Mouse (Mus musculus): ENCODE measurements around the gene Shroom1.

DNA sequence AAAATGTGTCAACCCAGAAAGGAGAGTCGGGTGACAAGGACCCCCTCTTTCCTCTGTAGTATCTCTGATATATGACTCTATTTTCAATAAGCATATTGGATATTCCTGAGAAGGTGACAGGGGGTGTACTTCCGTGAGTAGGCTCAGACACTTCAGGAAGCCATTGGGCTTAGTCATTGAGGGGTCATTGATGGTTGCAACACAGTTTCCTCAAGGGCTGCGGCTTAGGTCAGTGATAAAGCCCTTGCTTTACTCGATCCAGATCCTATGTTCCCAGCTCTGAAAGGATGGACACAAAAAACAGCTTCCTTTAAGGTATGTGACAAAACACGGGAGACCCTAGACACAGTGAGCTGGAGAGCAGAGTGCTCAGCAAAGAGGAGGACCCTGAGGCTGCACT lies 46.7 kb downstream of the Shroom1 start:
- TF ChIP-seq MAX (IDR thresholded peaks at IDR 0.05) = no peak
- TF ChIP-seq CTCF (IDR thresholded peaks at IDR 0.05; ENCODE audit: control insufficient read depth, insufficient read depth, insufficient read length) = no peak
- TF ChIP-seq MYOG (IDR thresholded peaks at IDR 0.05; ENCODE audit: control insufficient read depth, extremely low read depth, insufficient read length) = no peak
- TF ChIP-seq MYOD1 (IDR thresholded peaks at IDR 0.05; ENCODE audit: control insufficient read depth, insufficient read length, low read depth) = no peak
- TF ChIP-seq USF1 (IDR thresholded peaks at IDR 0.05; ENCODE audit: low read depth) = no peak
